In genomic region chr14:20294947-20295346, GRCm38 (mm10) we compare ENCODE assay signal across 8 mouse cellular contexts. TPM values are rescaled to one million over a fixed set of nuclear protein-coding genes. Genes with fewer than 3 reads are reported as not detected.
DNase-seq lines count a peak whose midpoint lies in the region; ATAC-seq and TF ChIP-seq lines count a peak whose summit lies in the region.

No protein-coding gene starts in this region.

- no peaks in the 10 kb centered on the region for H3K36me3 ChIP-seq in heart, embryonic 11.5 days (ENCODE audit: control insufficient read depth, insufficient read depth, low read length)
- H3K36me3 ChIP-seq in E14TG2a.4 (ENCODE audit: insufficient read depth, low read length) = no peaks in the 10 kb centered on the region
- H3K36me3 ChIP-seq in heart, embryonic 15.5 days = no peaks in the 10 kb centered on the region
- no peaks in the 10 kb centered on the region for H3K36me3 ChIP-seq in liver, postnatal 0 days (replicated peaks; ENCODE audit: insufficient read depth, low read length)

- H3K9me3 ChIP-seq in heart, embryonic 11.5 days (replicated peaks; ENCODE audit: control insufficient read depth, low read length) = no peaks in the 10 kb centered on the region
- H3K9me3 ChIP-seq in E14TG2a.4 (ENCODE audit: low read length) = peaks cover 9% of the 10 kb centered on the region; the same call in 1 of the 2 replicates
- no peaks in the 10 kb centered on the region for H3K9me3 ChIP-seq in heart, embryonic 15.5 days (replicated peaks)
- no peaks in the 10 kb centered on the region for H3K9me3 ChIP-seq in liver, postnatal 0 days (ENCODE audit: low read length)

- no peak overlapping the region for H3K27ac ChIP-seq in heart, embryonic 11.5 days (ENCODE audit: low read depth, low read length)
- no peak overlapping the region for H3K27ac ChIP-seq in heart, embryonic 15.5 days
- H3K27ac ChIP-seq in liver, postnatal 0 days (ENCODE audit: low read depth) = no peak overlapping the region

- no peak for ATAC-seq in heart, embryonic 11.5 days (replicated peaks; ENCODE audit: insufficient number of reproducible peaks, low FRiP score, low TSS enrichment)
- no peak for ATAC-seq in heart, embryonic 15.5 days (replicated peaks; ENCODE audit: insufficient number of reproducible peaks, insufficient read depth, low FRiP score, low read depth)
- no peak for ATAC-seq in liver, postnatal 0 days

- 0 out of 2 replicates have a peak, but pooled peaks cover 2% of the 10 kb centered on the region for H3K4me1 ChIP-seq in heart, embryonic 11.5 days (ENCODE audit: control insufficient read depth, insufficient read depth, low read length)
- peaks cover 22% of the 10 kb centered on the region for H3K4me1 ChIP-seq in E14TG2a.4 (replicated peaks; ENCODE audit: low read depth, low read length)
- peaks cover 7% of the 10 kb centered on the region for H3K4me1 ChIP-seq in heart, embryonic 15.5 days (replicated peaks)
- H3K4me1 ChIP-seq in liver, postnatal 0 days (ENCODE audit: insufficient read depth) = peaks cover 8% of the 10 kb centered on the region; the same call in 1 of the 2 replicates

- no peak for DNase-seq in heart, postnatal 25 days (ENCODE audit: low spot score)
- DNase-seq in liver, postnatal 0 days = no peak
- no peak for DNase-seq in ovary, adult 18-20 months (ENCODE audit: low spot score)
- no peak for DNase-seq in cerebellum, adult 18-20 months
- DNase-seq in urinary bladder, postnatal 36 days (ENCODE audit: low spot score in 2 of 2) = no peak

- WGBS in heart, embryonic 11.5 days (ENCODE audit: insufficient replicate concordance) = 49% methylated on average over 8 of the region's 8 CpGs
- WGBS in heart, embryonic 15.5 days = 39% methylated on average over 8 of the region's 8 CpGs
- WGBS in liver, postnatal 0 days (ENCODE audit: insufficient replicate concordance) = 38% methylated on average over 8 of the region's 8 CpGs

- TF ChIP-seq EP300 in liver, postnatal 0 days (IDR thresholded peaks at IDR 0.05; ENCODE audit: low read depth) = no peak

- peak overlapping the region; percentile 75 for H3K9ac ChIP-seq in heart, embryonic 11.5 days (ENCODE audit: low read depth, low read length)
- H3K9ac ChIP-seq in heart, embryonic 15.5 days = peak overlapping the region; percentile 54
- H3K9ac ChIP-seq in liver, postnatal 0 days (replicated peaks) = peak overlapping the region; percentile 53

- no peak for TF ChIP-seq CTCF in E14TG2a.4 (conservative IDR thresholded peaks at IDR 0.05; ENCODE audit: low read length)
- no peak for TF ChIP-seq CTCF in liver, postnatal 0 days (IDR thresholded peaks at IDR 0.05; ENCODE audit: low read depth)

- peak overlapping the region; percentile 65 for H3K4me3 ChIP-seq in heart, embryonic 11.5 days (ENCODE audit: low read depth, low read length)
- H3K4me3 ChIP-seq in E14TG2a.4 (replicated peaks; ENCODE audit: low read length) = peak overlapping the region; percentile 80
- peak overlapping the region; percentile 66 for H3K4me3 ChIP-seq in heart, embryonic 15.5 days
- peak overlapping the region; percentile 73 for H3K4me3 ChIP-seq in liver, postnatal 0 days (ENCODE audit: low read depth, low read length)

- intact Hi-C loops in heart, postnatal 25 days (cut with DNase I) = no loop called here

- H3K4me2 ChIP-seq in heart, embryonic 11.5 days = peak overlapping the region; percentile 72
- H3K4me2 ChIP-seq in heart, embryonic 15.5 days = peak overlapping the region; percentile 59
- peak overlapping the region; percentile 69 for H3K4me2 ChIP-seq in liver, postnatal 0 days (ENCODE audit: low read depth, low read length)

- no peaks in the 10 kb centered on the region for H3K27me3 ChIP-seq in heart, embryonic 11.5 days (ENCODE audit: control insufficient read depth, insufficient read depth, low read length)
- no peaks in the 10 kb centered on the region for H3K27me3 ChIP-seq in E14TG2a.4 (ENCODE audit: insufficient read depth, low read length)
- no peaks in the 10 kb centered on the region for H3K27me3 ChIP-seq in heart, embryonic 15.5 days
- no peaks in the 10 kb centered on the region for H3K27me3 ChIP-seq in liver, postnatal 0 days (ENCODE audit: insufficient read depth, low read length)

RNA-seq across cellular contexts. Expression of gene Nudt13, which starts 0.5 kb away (rescaled TPM):
- polyA plus RNA-seq in heart, embryonic 11.5 days (2014; fragmentation: Nextera tagmentation; extraction: Ambion mirVana) = 9.0 and 9.8 TPM in 2 replicates
- total RNA-seq in heart, postnatal 25 days (2021) = 10 to 100 TPM; 27.6 to 33.6 TPM
- polyA plus RNA-seq in heart, embryonic 15.5 days (2015; fragmentation: Nextera tagmentation; extraction: Ambion mirVana) = 14.4 and 14.8 TPM in 2 replicates
- 3.8 and 5.5 TPM in 2 replicates for polyA plus RNA-seq in liver, postnatal 0 days (2015; fragmentation: Nextera tagmentation; extraction: Ambion mirVana)

RNA-seq across cellular contexts. Expression of gene Kcnk16, which starts 25.9 kb away (rescaled TPM):
- not detected in 2 replicates for polyA plus RNA-seq in heart, embryonic 11.5 days (2014; fragmentation: Nextera tagmentation; extraction: Ambion mirVana)
- not detected for total RNA-seq in heart, postnatal 25 days (2021)
- polyA plus RNA-seq in heart, embryonic 15.5 days (2015; fragmentation: Nextera tagmentation; extraction: Ambion mirVana) = 0.13 and 0.44 TPM in 2 replicates
- 1.4 and 2.0 TPM in 2 replicates for polyA plus RNA-seq in liver, postnatal 0 days (2015; fragmentation: Nextera tagmentation; extraction: Ambion mirVana)

RNA-seq across cellular contexts. Expression of gene Ecd, which starts 53.0 kb away (rescaled TPM):
- 39.6 and 43.7 TPM in 2 replicates for polyA plus RNA-seq in heart, embryonic 11.5 days (2014; fragmentation: Nextera tagmentation; extraction: Ambion mirVana)
- 10 to 100 TPM; 29.9 to 36.2 TPM for total RNA-seq in heart, postnatal 25 days (2021)
- polyA plus RNA-seq in heart, embryonic 15.5 days (2015; fragmentation: Nextera tagmentation; extraction: Ambion mirVana) = 28.2 and 37.5 TPM in 2 replicates
- polyA plus RNA-seq in liver, postnatal 0 days (2015; fragmentation: Nextera tagmentation; extraction: Ambion mirVana) = 19.8 and 23.0 TPM in 2 replicates

RNA-seq across cellular contexts. Expression of gene Fam149b, which starts 53.0 kb away (rescaled TPM):
- 27.5 and 33.2 TPM in 2 replicates for polyA plus RNA-seq in heart, embryonic 11.5 days (2014; fragmentation: Nextera tagmentation; extraction: Ambion mirVana)
- 10 to 100 TPM; 34.0 to 34.1 TPM for total RNA-seq in heart, postnatal 25 days (2021)
- 23.1 and 27.3 TPM in 2 replicates for polyA plus RNA-seq in heart, embryonic 15.5 days (2015; fragmentation: Nextera tagmentation; extraction: Ambion mirVana)
- polyA plus RNA-seq in liver, postnatal 0 days (2015; fragmentation: Nextera tagmentation; extraction: Ambion mirVana) = 5.4 and 5.7 TPM in 2 replicates
